Mouse (Mus musculus) spleen, adult 2 months (tissue): Measurements from ENCODE around the gene Il1a. TPM values are rescaled to one million over a fixed set of nuclear protein-coding genes. Genes with fewer than 3 reads are reported as not detected.

ENCODE experiments used
- DNase-seq, 2 experiments: peaks; one replicate each; pipeline versions ENCODE4 v3.0.0 to v3.0.0-alpha.2; 2012 to 2021; ENCODE audit warnings: low spot score in 2 of 2, low read depth in 1 of 2
- H3K27ac ChIP-seq: fragments of 200-500 bp; 2 replicates; pipeline ENCODE4 v1.5.1; 2012; ENCODE audit warnings: low read length, inconsistent platforms; ENCODE audit not compliant: insufficient read depth
- H3K27me3 ChIP-seq: fragments of 200-500 bp; 2 replicates; pipeline ENCODE4 v1.6.1; 2012; ENCODE audit warnings: mild to moderate bottlenecking, moderate library complexity, low read length, inconsistent platforms; ENCODE audit not compliant: control insufficient read depth, insufficient read depth
- H3K36me3 ChIP-seq: fragments of 200-500 bp; 2 replicates; pipeline ENCODE4 v1.6.1; 2012; ENCODE audit warnings: mild to moderate bottlenecking, low read length, inconsistent platforms; ENCODE audit not compliant: control insufficient read depth, insufficient read depth
- H3K4me1 ChIP-seq: fragments of 200-500 bp; 2 replicates; pipeline ENCODE4 v1.6.1; 2011; ENCODE audit warnings: inconsistent platforms; ENCODE audit not compliant: control insufficient read depth, insufficient read depth, insufficient read length
- H3K4me3 ChIP-seq: fragments of 200-500 bp; 2 replicates; pipeline ENCODE4 v1.5.1; 2011; ENCODE audit warnings: mild to moderate bottlenecking, inconsistent platforms; ENCODE audit not compliant: insufficient read depth, insufficient read length; ENCODE audit errors: extremely low read depth
- CTCF ChIP-seq: fragments of 200-500 bp; IDR thresholded peaks from 2 replicates; pipeline ENCODE4 v1.5.1; 2011; ENCODE audit warnings: mild to moderate bottlenecking, inconsistent platforms; ENCODE audit not compliant: insufficient read depth, insufficient read length, insufficient replicate concordance; ENCODE audit errors: extremely low read depth
- POLR2A ChIP-seq: fragments of 200-500 bp; IDR thresholded peaks from 2 replicates; pipeline ENCODE4 v1.6.1; 2011; ENCODE audit warnings: low read depth, low read length, inconsistent platforms
- WGBS: fragments of 180-500 bp; shearing (Covaris S2); methylation state at CpG from one replicate; pipeline ENCODE4 v1.1.7; 2018; 5-methylcytosine and 5-hydroxymethylcytosine counted together
- polyA plus RNA-seq: library from polyadenylated mRNA; depleted of rRNA; stranded (reverse); fragments of >200 nt; gene quantifications from 2 replicates; pipeline ENCODE4 v1.2.3, GENCODE M21; 2012

Il1a gene
- polyA plus RNA-seq, 1 experiment: 1.3 TPM

DNA sequence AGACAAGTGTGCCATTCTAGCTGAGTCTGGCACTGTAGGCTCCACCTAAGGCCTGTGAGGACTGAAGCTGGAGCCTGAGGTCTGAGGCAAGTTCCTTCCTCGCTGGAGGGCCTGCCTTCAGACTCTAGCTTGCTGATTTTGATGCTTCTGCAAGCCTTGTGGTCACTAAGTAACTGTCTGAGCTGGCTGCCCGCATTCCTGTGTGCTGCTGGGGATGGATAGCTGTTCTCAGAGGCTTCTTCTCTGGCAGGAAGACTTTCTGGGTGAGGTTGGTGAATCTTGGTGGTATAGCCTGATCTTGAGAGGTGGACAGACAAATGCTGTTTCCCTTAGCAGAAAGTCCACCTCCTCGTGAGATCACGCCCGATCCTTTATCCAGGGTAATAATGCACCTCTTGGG lies 42.0 kb downstream of the Il1a start:
- H3K4me1 ChIP-seq: no peaks in the 10 kb centered on the region
- no peak for DNase-seq
- no peak overlapping the region for H3K27ac ChIP-seq
- no peak overlapping the region for H3K4me3 ChIP-seq
- no peaks in the 10 kb centered on the region for H3K27me3 ChIP-seq
- WGBS: 89% methylated on average over 5 of the region's 5 CpGs
- peaks cover 2% of the 10 kb centered on the region for H3K36me3 ChIP-seq
- TF ChIP-seq POLR2A (no peak), CTCF (no peak)

DNA sequence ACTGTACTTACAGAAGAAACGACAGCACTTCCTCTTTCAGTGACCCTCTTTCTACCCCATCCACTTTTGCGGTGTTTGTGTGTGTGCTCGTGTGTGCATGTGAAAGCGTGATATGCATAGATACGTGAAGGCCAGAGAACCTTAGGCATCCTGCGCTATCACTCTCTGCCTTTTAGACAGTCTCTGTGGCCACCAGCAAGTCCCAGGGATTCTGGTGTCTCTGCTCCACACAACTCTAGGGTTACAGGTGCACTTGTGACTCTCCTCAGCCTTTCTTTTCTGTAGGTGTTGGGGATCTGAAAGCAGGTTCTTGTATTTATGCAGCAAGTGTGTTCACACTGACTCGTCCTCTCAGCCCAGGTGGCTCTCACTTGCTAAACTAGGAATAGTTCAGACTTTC lies 44.5 kb downstream of the Il1a start:
- 67% methylated on average over 7 of the region's 7 CpGs for WGBS
- DNase-seq: no peak
- TF ChIP-seq CTCF: no peak
- TF ChIP-seq POLR2A: no peak
- H3K27me3 ChIP-seq: no peaks in the 10 kb centered on the region
- H3K4me3 ChIP-seq: no peak overlapping the region
- H3K4me1 ChIP-seq: no peaks in the 10 kb centered on the region
- H3K27ac ChIP-seq: no peak overlapping the region
- H3K36me3 ChIP-seq: peaks cover 2% of the 10 kb centered on the region

GRCm38 (mm10) chr2:129263073-129263472 lies 46.7 kb downstream of the Il1a start:
- no peak for DNase-seq
- no peak overlapping the region for H3K4me3 ChIP-seq
- H3K27ac ChIP-seq: no peak overlapping the region
- TF ChIP-seq CTCF (no peak), POLR2A (no peak)
- H3K4me1 ChIP-seq: no peaks in the 10 kb centered on the region
- H3K36me3 ChIP-seq: 0 out of 2 replicates have a peak, but pooled peaks cover 1% of the 10 kb centered on the region
- 68% methylated on average over 5 of the region's 5 CpGs for WGBS
- no peaks in the 10 kb centered on the region for H3K27me3 ChIP-seq

DNA sequence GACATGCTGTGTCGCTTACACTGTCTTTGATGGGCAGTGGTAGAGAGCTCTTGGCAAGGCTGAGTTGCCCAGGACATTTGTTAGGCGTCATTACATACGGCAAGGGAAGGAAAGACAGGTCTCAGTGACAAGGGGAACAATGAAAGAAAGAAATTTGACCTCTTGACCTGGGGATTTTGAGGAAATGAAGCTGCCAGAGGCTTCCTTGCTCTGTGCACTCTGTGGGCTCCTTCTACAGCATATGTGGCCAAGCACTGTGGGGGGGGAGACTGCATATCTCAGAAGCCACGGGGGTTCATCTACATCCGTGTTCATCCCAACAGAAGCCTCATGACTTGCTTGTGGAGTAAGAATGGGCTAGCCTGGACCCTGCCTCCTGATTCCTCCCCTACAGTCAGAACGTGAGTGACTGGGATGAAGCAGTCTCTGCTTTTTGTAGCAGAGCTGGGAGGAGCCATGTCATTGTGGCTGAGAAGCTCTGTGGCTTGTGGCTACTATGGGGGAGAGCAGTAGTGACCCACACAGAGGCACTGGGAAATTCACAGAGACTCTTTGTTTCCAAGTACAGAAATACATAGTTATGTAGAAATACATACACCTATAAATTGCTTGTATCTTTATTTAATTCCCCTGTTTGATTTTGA lies 48.5 kb downstream of the Il1a start:
- TF ChIP-seq CTCF: no peak
- no peak for TF ChIP-seq POLR2A

GRCm38 (mm10) chr2:129260646-129261045 lies 49.1 kb downstream of the Il1a start:
- DNase-seq: no peak
- Histone ChIP-seq H3K4me3 (no peak overlapping the region), H3K27ac (no peak overlapping the region), H3K36me3 (no peaks in the 10 kb centered on the region), H3K4me1 (peaks cover 10% of the 10 kb centered on the region; the same call in 1 of the 2 replicates), H3K27me3 (no peaks in the 10 kb centered on the region)
- no peak for TF ChIP-seq CTCF
- TF ChIP-seq POLR2A: no peak
- WGBS: 85% methylated on average over 3 of the region's 3 CpGs

More for the DNA sequence above, 48.5 kb downstream of the Il1a start:
- no peak for DNase-seq
- H3K27ac ChIP-seq: no peak overlapping the region
- H3K4me1 ChIP-seq: peaks cover 6% of the 10 kb centered on the region; the same call in 1 of the 2 replicates
- WGBS: 21% methylated on average over 6 of the region's 6 CpGs
- H3K36me3 ChIP-seq: no peaks in the 10 kb centered on the region
- no peak overlapping the region for H3K4me3 ChIP-seq
- no peaks in the 10 kb centered on the region for H3K27me3 ChIP-seq

GRCm38 (mm10) chr2:129258475-129259211 lies 51.1 kb downstream of the Il1a start:
- no peak for TF ChIP-seq POLR2A
- TF ChIP-seq CTCF: peak; percentile 72; the same call in 1 of the 2 replicates
- no peak overlapping the region for H3K4me3 ChIP-seq
- WGBS: 39% methylated on average over 7 of the region's 7 CpGs
- no peaks in the 10 kb centered on the region for H3K27me3 ChIP-seq
- H3K36me3 ChIP-seq: no peaks in the 10 kb centered on the region
- peaks cover 14% of the 10 kb centered on the region; the same call in 1 of the 2 replicates for H3K4me1 ChIP-seq
- DNase-seq: peak; percentile 58 to 66
- H3K27ac ChIP-seq: no peak overlapping the region
